Mouse (Mus musculus): ENCODE data around the gene Ugt1a7c. TPM values are rescaled to one million over a fixed set of nuclear protein-coding genes. Genes with fewer than 3 reads are reported as not detected.
"Not testable (repeated sequence)": the region's sequence is repeated elsewhere in the genome, so short reads cannot be mapped to it uniquely, and the experiment has no call there.

Ugt1a7c gene
- total and polyA plus RNA-seq, 3 experiments, result 2.2 to 15.3 (median 11.1) TPM

GRCm38 (mm10) chr1:88134457-88135011 is 39.7 kb downstream of the Ugt1a7c start, which contains the start of gene Ugt1a6a:
TSS of gene Ugt1a6a (plus strand) at chr1:88134809.
- H3K79me2 ChIP-seq (replicated peaks; ENCODE audit: control insufficient read depth, extremely low read depth, insufficient read depth, poor library complexity, severe bottlenecking); H3K9ac ChIP-seq (ENCODE audit: insufficient read depth, low read depth); H3K9me3 ChIP-seq (replicated peaks; ENCODE audit: low read length); H3K27ac ChIP-seq (ENCODE audit: insufficient read depth, low read depth); DNase-seq (ENCODE audit: extremely low read depth); H3K27me3 ChIP-seq (replicated peaks); dilution Hi-C loops (cut with MboI; ENCODE audit: extremely low pct_ligation_motif_present, extremely low pct_unique_long_range_greater_than_20kb, low sequenced_read_pairs); H3K4me3 ChIP-seq (replicated peaks in 1 of 3; ENCODE audit: low read depth in 2 of 3, low read length in 2 of 3, poor library complexity in 1 of 3); H3K36me3 ChIP-seq (replicated peaks in 1 of 2; ENCODE audit: control insufficient read depth in 1 of 2, insufficient read depth in 1 of 2, low read length in 1 of 2): not testable (repeated sequence)
- H3K4me1 ChIP-seq (ENCODE audit: control insufficient read depth in 1 of 2, insufficient read depth in 2 of 2), result peaks cover 0 to 31% of the 10 kb centered on the region in 2 experiments; a peak in 3 of 4 replicates
- H3K4me2 ChIP-seq (ENCODE audit: insufficient read depth, low read depth, poor library complexity, severe bottlenecking), result peak within 1 kb of the TSS; percentile 45
- in situ Hi-C loops (cut with MboI; ENCODE audit: low pct_ligation_motif_present, low pct_unique_long_range_greater_than_20kb, low sequenced_read_pairs), result loop anchor here (10.0 kb wide), 1 partner anchor 150 kb away; no protein-coding TSS in a partner anchor

GRCm38 (mm10) chr1:88135229-88135904 is 40.5 kb downstream of the Ugt1a7c start:
- H3K79me2 ChIP-seq (replicated peaks; ENCODE audit: control insufficient read depth, extremely low read depth, insufficient read depth, poor library complexity, severe bottlenecking); H3K4me3 ChIP-seq (replicated peaks in 1 of 3; ENCODE audit: low read depth in 2 of 3, low read length in 2 of 3, poor library complexity in 1 of 3); H3K9me3 ChIP-seq (replicated peaks; ENCODE audit: low read length); DNase-seq (ENCODE audit: extremely low read depth); dilution Hi-C loops (cut with MboI; ENCODE audit: extremely low pct_ligation_motif_present, extremely low pct_unique_long_range_greater_than_20kb, low sequenced_read_pairs); H3K9ac ChIP-seq (ENCODE audit: insufficient read depth, low read depth); H3K27ac ChIP-seq (ENCODE audit: insufficient read depth, low read depth); H3K27me3 ChIP-seq (replicated peaks); H3K4me2 ChIP-seq (ENCODE audit: insufficient read depth, low read depth, poor library complexity, severe bottlenecking); H3K36me3 ChIP-seq (replicated peaks in 1 of 2; ENCODE audit: control insufficient read depth in 1 of 2, insufficient read depth in 1 of 2, low read length in 1 of 2): not testable (repeated sequence)
- in situ Hi-C loops (cut with MboI; ENCODE audit: low pct_ligation_motif_present, low pct_unique_long_range_greater_than_20kb, low sequenced_read_pairs), result loop anchor here (10.0 kb wide), 1 partner anchor 149 kb away; no protein-coding TSS in a partner anchor
- H3K4me1 ChIP-seq (ENCODE audit: control insufficient read depth in 1 of 2, insufficient read depth in 2 of 2), result peaks cover 0 to 31% of the 10 kb centered on the region in 2 experiments; a peak in 3 of 4 replicates

GRCm38 (mm10) chr1:88136646-88137045 is 41.8 kb downstream of the Ugt1a7c start:
- H3K79me2 ChIP-seq (replicated peaks; ENCODE audit: control insufficient read depth, extremely low read depth, insufficient read depth, poor library complexity, severe bottlenecking), result no peaks in the 10 kb centered on the region
- dilution Hi-C loops (cut with MboI; ENCODE audit: extremely low pct_ligation_motif_present, extremely low pct_unique_long_range_greater_than_20kb, low sequenced_read_pairs) (no loop called here), in situ Hi-C loops (cut with MboI; ENCODE audit: low pct_ligation_motif_present, low pct_unique_long_range_greater_than_20kb, low sequenced_read_pairs) (loop anchor here (10.0 kb wide), 1 partner anchor 148 kb away; no protein-coding TSS in a partner anchor)
- H3K9ac ChIP-seq (ENCODE audit: insufficient read depth, low read depth), result no peak overlapping the region
- H3K27ac ChIP-seq (ENCODE audit: insufficient read depth, low read depth), result no peak overlapping the region
- no peaks in the 10 kb centered on the region for H3K27me3 ChIP-seq (replicated peaks)
- TF ChIP-seq BHLHE40 (IDR thresholded peaks at IDR 0.05; ENCODE audit: low read depth, low read length), result no peak
- no peak for TF ChIP-seq CHD2 (IDR thresholded peaks at IDR 0.05; ENCODE audit: low read length)
- no peak for TF ChIP-seq MXI1 (IDR thresholded peaks at IDR 0.05; ENCODE audit: low read depth, low read length)
- no peak for TF ChIP-seq MYC (IDR thresholded peaks at IDR 0.05; ENCODE audit: low read depth, low read length)
- TF ChIP-seq IRF4 (IDR thresholded peaks at IDR 0.05; ENCODE audit: low read depth, low read length), result no peak
- no peak for TF ChIP-seq GABPA (IDR thresholded peaks at IDR 0.05; ENCODE audit: insufficient replicate concordance, low read depth, low read length)
- H3K4me2 ChIP-seq (ENCODE audit: insufficient read depth, low read depth, poor library complexity, severe bottlenecking), result no peak overlapping the region
- H3K9me3 ChIP-seq (replicated peaks; ENCODE audit: low read length), result no peaks in the 10 kb centered on the region
- DNase-seq (ENCODE audit: extremely low read depth), result no peak
- H3K4me3 ChIP-seq (replicated peaks in 1 of 3; ENCODE audit: low read depth in 2 of 3, low read length in 2 of 3, poor library complexity in 1 of 3), result no peak overlapping the region
- H3K4me1 ChIP-seq (ENCODE audit: control insufficient read depth in 1 of 2, insufficient read depth in 2 of 2), result peaks cover 0 to 35% of the 10 kb centered on the region in 2 experiments; a peak in 3 of 4 replicates
- H3K36me3 ChIP-seq (replicated peaks in 1 of 2; ENCODE audit: control insufficient read depth in 1 of 2, insufficient read depth in 1 of 2, low read length in 1 of 2), result no peaks in the 10 kb centered on the region

Data from CH12.LX (cell line).